Mouse (Mus musculus): ENCODE data around the gene Serac1. TPM values are rescaled to one million over a fixed set of nuclear protein-coding genes. Genes with fewer than 3 reads are reported as not detected.
A peak's percentile ranks its signal among the peaks of the same experiment; 100 is the strongest.

The Serac1 gene
- polyA plus RNA-seq, 1 experiment = 4.1 TPM

DNA sequence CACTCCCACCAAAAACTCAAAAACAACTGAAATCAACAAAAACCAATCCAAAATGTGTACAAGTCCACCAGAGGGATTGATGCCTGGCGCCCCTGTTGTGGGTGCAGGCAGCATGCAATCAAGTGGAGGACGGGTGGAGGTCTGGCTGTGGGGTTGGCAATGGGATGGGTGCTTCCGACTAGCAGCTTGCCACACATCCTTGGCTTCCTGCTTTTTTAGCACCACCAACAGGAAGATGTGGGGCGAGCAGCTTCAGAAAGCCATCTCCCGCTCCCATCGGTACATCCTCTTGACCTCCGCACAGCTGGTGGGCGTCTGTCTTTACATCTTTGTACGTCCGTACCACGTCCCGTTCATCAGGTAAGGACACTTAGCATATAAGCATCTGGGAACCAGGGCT is 62.3 kb downstream of the Serac1 start:
- no peak overlapping the region for H3K27ac ChIP-seq (ENCODE audit: insufficient read depth, low read depth, low read length)
- 78% methylated on average over 12 of the region's 12 CpGs for WGBS
- no peak for DNase-seq

DNA sequence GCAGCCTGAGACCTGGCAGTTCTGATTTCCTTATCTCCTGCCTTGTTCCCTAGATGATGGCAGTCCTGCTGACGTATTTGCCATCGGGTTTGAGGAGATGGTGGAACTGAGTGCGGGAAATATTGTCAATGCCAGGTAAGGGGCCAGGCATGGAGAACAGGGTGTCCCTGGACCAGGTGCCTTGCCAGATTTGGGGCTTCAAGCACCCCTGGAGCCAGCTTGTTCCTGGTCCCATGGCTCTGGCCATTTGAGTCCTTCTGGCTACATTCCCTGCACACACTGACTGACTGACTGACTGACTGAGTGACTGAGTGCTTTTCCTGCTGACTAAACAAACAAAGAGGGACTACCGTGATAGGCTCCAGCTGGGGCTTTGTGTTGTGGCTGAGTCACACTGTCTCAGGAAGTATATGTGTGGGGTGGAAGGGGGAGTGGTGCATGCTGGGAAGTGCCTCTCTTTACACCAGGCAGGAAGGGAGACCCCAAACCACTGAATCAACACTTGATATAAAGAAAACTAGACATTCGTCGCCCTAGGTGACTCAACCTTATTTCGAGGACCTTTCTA is 63.2 kb downstream of the Serac1 start:
- Histone ChIP-seq H3K4me1 (ENCODE audit: control insufficient read depth, insufficient read depth, low read length) (no peaks in the 10 kb centered on the region; the same call in 1 of the 2 replicates), H3K36me3 (ENCODE audit: control insufficient read depth, insufficient read depth, low read length) (no peaks in the 10 kb centered on the region), H3K27me3 (replicated peaks; ENCODE audit: control insufficient read depth, insufficient read depth, low read length) (no peaks in the 10 kb centered on the region), H3K27ac (ENCODE audit: insufficient read depth, low read depth, low read length) (no peak overlapping the region), H3K4me3 (ENCODE audit: insufficient read depth, low read depth, low read length) (no peak overlapping the region)
- WGBS = 77% methylated on average over 7 of the region's 7 CpGs
- TF ChIP-seq POLR2A (IDR thresholded peaks at IDR 0.05; ENCODE audit: low read depth, low read length) = no peak
- no peak for TF ChIP-seq CTCF (conservative IDR thresholded peaks at IDR 0.05; ENCODE audit: insufficient read depth, insufficient read length, low read depth, low read length)
- DNase-seq = peak; percentile 17

More for the DNA sequence above, 62.3 kb downstream of the Serac1 start:
- H3K4me1 ChIP-seq (ENCODE audit: control insufficient read depth, insufficient read depth, low read length) = no peaks in the 10 kb centered on the region; the same call in 1 of the 2 replicates
- no peaks in the 10 kb centered on the region for H3K27me3 ChIP-seq (replicated peaks; ENCODE audit: control insufficient read depth, insufficient read depth, low read length)
- H3K4me3 ChIP-seq (ENCODE audit: insufficient read depth, low read depth, low read length) = no peak overlapping the region
- no peak for TF ChIP-seq POLR2A (IDR thresholded peaks at IDR 0.05; ENCODE audit: low read depth, low read length)
- TF ChIP-seq CTCF (conservative IDR thresholded peaks at IDR 0.05; ENCODE audit: insufficient read depth, insufficient read length, low read depth, low read length) = peak; percentile 27; the same call in 1 of the 2 replicates
- no peaks in the 10 kb centered on the region for H3K36me3 ChIP-seq (ENCODE audit: control insufficient read depth, insufficient read depth, low read length)

DNA sequence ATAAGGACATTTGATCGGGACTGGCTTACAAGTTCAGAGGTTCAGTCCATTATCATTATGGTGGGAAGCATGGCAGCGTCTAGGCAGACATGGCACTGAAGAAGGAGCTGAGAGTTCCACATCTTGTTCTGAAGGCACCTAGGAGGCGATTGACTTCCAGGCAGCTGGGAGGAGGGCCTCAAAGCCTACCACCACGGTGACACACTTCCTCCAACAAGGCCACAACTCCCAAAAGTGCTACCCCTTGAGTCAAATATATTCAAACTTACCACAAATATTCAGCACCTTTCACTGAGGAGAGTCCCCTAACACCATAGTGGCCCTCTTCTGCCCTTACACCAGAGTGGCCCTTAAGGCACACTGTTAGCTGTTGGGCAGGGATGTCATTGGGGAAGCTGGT is 64.6 kb downstream of the Serac1 start:
- H3K36me3 ChIP-seq (ENCODE audit: control insufficient read depth, insufficient read depth, low read length) = no peaks in the 10 kb centered on the region
- no peaks in the 10 kb centered on the region for H3K27me3 ChIP-seq (replicated peaks; ENCODE audit: control insufficient read depth, insufficient read depth, low read length)
- no peak overlapping the region for H3K27ac ChIP-seq (ENCODE audit: insufficient read depth, low read depth, low read length)
- TF ChIP-seq CTCF (conservative IDR thresholded peaks at IDR 0.05; ENCODE audit: insufficient read depth, insufficient read length, low read depth, low read length) (no peak), POLR2A (IDR thresholded peaks at IDR 0.05; ENCODE audit: low read depth, low read length) (no peak)
- no peak overlapping the region for H3K4me3 ChIP-seq (ENCODE audit: insufficient read depth, low read depth, low read length)
- H3K4me1 ChIP-seq (ENCODE audit: control insufficient read depth, insufficient read depth, low read length) = no peaks in the 10 kb centered on the region
- whole genome bisulfite sequencing = 87% methylated on average over 4 of the region's 4 CpGs
- no peak for DNase-seq

DNA sequence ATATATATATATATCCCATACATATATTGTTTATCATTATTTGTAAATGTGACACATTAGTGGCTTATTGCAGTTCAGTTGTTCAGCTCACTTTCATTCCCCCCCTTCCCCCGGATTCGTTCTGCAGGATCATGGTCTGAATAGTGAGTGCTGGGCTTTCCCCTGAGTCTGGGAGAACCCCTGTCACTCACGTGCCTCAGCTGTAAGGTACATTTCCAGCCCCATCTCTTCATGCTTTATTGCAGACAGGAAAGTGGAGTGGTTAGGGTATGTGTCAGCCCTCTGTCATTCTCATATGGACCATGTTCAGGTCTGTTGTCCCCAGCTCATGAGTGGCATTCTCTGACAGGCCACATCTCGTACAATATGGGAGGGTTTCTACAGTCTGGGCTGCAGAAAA is 66.5 kb downstream of the Serac1 start:
- no peak for DNase-seq
- Histone ChIP-seq H3K27ac (ENCODE audit: insufficient read depth, low read depth, low read length) (no peak overlapping the region), H3K4me1 (ENCODE audit: control insufficient read depth, insufficient read depth, low read length) (no peaks in the 10 kb centered on the region), H3K4me3 (ENCODE audit: insufficient read depth, low read depth, low read length) (no peak overlapping the region), H3K36me3 (ENCODE audit: control insufficient read depth, insufficient read depth, low read length) (no peaks in the 10 kb centered on the region), H3K27me3 (replicated peaks; ENCODE audit: control insufficient read depth, insufficient read depth, low read length) (no peaks in the 10 kb centered on the region)
- WGBS = 89% methylated on average over 4 of the region's 4 CpGs
- TF ChIP-seq POLR2A (IDR thresholded peaks at IDR 0.05; ENCODE audit: low read depth, low read length) (no peak), CTCF (conservative IDR thresholded peaks at IDR 0.05; ENCODE audit: insufficient read depth, insufficient read length, low read depth, low read length) (no peak)

GRCm38 (mm10) chr17:6009606-6010005 is 69.9 kb downstream of the Serac1 start:
- H3K27ac ChIP-seq (ENCODE audit: insufficient read depth, low read depth, low read length) = no peak overlapping the region
- no peak for DNase-seq
- H3K4me1 ChIP-seq (ENCODE audit: control insufficient read depth, insufficient read depth, low read length) = peaks cover 10% of the 10 kb centered on the region
- H3K36me3 ChIP-seq (ENCODE audit: control insufficient read depth, insufficient read depth, low read length) = no peaks in the 10 kb centered on the region
- no peaks in the 10 kb centered on the region for H3K27me3 ChIP-seq (replicated peaks; ENCODE audit: control insufficient read depth, insufficient read depth, low read length)
- TF ChIP-seq POLR2A (IDR thresholded peaks at IDR 0.05; ENCODE audit: low read depth, low read length) (no peak), CTCF (conservative IDR thresholded peaks at IDR 0.05; ENCODE audit: insufficient read depth, insufficient read length, low read depth, low read length) (no peak)
- WGBS = 96% methylated on average over 4 of the region's 4 CpGs
- no peak overlapping the region for H3K4me3 ChIP-seq (ENCODE audit: insufficient read depth, low read depth, low read length)

- no peak for DNase-seq
- no peaks in the 10 kb centered on the region for H3K27me3 ChIP-seq (replicated peaks; ENCODE audit: control insufficient read depth, insufficient read depth, low read length)
- H3K36me3 ChIP-seq (ENCODE audit: control insufficient read depth, insufficient read depth, low read length) = no peaks in the 10 kb centered on the region
- TF ChIP-seq POLR2A (IDR thresholded peaks at IDR 0.05; ENCODE audit: low read depth, low read length) (no peak), CTCF (conservative IDR thresholded peaks at IDR 0.05; ENCODE audit: insufficient read depth, insufficient read length, low read depth, low read length) (no peak)
- WGBS = 71% methylated on average over 11 of the region's 11 CpGs
- no peak overlapping the region for H3K4me3 ChIP-seq (ENCODE audit: insufficient read depth, low read depth, low read length)
- H3K4me1 ChIP-seq (ENCODE audit: control insufficient read depth, insufficient read depth, low read length) = peaks cover 10% of the 10 kb centered on the region
- H3K27ac ChIP-seq (ENCODE audit: insufficient read depth, low read depth, low read length) = no peak overlapping the region; the same call in 1 of the 2 replicates
Observed at GRCm38 (mm10) chr17:6008590-6008989, 71.0 kb downstream of the Serac1 start.

DNA sequence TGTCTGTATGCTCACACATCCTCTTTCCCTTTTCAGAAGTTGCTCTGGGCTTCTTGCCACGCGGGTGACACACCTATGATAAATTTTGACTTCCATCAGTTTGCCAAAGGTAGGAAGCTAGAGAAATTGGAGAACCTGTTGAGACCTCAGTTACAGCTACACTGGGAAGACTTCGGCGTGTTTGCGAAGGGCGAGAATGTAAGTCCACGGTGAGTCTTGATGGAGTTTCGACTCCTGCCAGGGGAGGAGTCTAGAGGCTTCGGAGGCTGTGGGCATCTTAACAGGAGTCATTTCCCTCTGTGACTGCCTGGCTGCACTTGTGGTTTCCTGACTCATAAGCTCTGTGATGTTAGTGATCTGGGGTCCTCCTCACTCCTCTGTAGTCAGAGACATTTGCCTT is 71.6 kb downstream of the Serac1 start:
- Histone ChIP-seq H3K4me3 (ENCODE audit: insufficient read depth, low read depth, low read length) (no peak overlapping the region), H3K27me3 (replicated peaks; ENCODE audit: control insufficient read depth, insufficient read depth, low read length) (no peaks in the 10 kb centered on the region), H3K4me1 (ENCODE audit: control insufficient read depth, insufficient read depth, low read length) (peaks cover 10% of the 10 kb centered on the region), H3K36me3 (ENCODE audit: control insufficient read depth, insufficient read depth, low read length) (no peaks in the 10 kb centered on the region), H3K27ac (ENCODE audit: insufficient read depth, low read depth, low read length) (no peak overlapping the region)
- WGBS = 71% methylated on average over 9 of the region's 9 CpGs
- DNase-seq = peak; percentile 25
- TF ChIP-seq CTCF (conservative IDR thresholded peaks at IDR 0.05; ENCODE audit: insufficient read depth, insufficient read length, low read depth, low read length) = no peak
- TF ChIP-seq POLR2A (IDR thresholded peaks at IDR 0.05; ENCODE audit: low read depth, low read length) = no peak
